Comparison of ENCODE assay signal across 26 mouse cellular contexts in genomic region chr1:6969838-6970237, GRCm38 (mm10).
DNase-seq lines count a peak whose midpoint lies in the region; ATAC-seq and TF ChIP-seq lines count a peak whose summit lies in the region.
"Had no signal": no experiment of that assay in that cellular context is flagged by ENCODE, and none has a peak within 500 bp of the region (broad histone marks: within the 10 kb centered on the region; RNA-seq: fewer than 3 reads in every experiment).

No protein-coding gene starts in this region.

- 78% methylated on average over 1 of the region's 1 CpGs for WGBS in thymus, adult 2 months
- WGBS in hindbrain, embryonic 16.5 days, result 84% methylated on average over 1 of the region's 1 CpGs
- WGBS in forebrain, embryonic 10.5 days, result 76% methylated on average over 1 of the region's 1 CpGs

- H3K36me3 ChIP-seq in MEL (ENCODE audit: control insufficient read depth in 1 of 2, insufficient read depth in 2 of 2, low read length in 2 of 2), result no peaks in the 10 kb centered on the region
- no peaks in the 10 kb centered on the region for H3K36me3 ChIP-seq in thymus, adult 2 months (ENCODE audit: control insufficient read depth, insufficient read depth, low read length)
- H3K36me3 ChIP-seq in hindbrain, embryonic 16.5 days (ENCODE audit: control insufficient read depth, insufficient read depth, low read length), result no peaks in the 10 kb centered on the region
- no peaks in the 10 kb centered on the region for H3K36me3 ChIP-seq in forebrain, embryonic 10.5 days (replicated peaks)
- H3K36me3 ChIP-seq: embryonic facial prominence, embryonic 12.5 days; embryonic facial prominence, embryonic 15.5 days; heart, embryonic 13.5 days had no signal

- H3K4me3 ChIP-seq in MEL (ENCODE audit: control insufficient read depth in 1 of 2, insufficient read depth in 1 of 2, low read depth in 2 of 2, low read length in 2 of 2), result no peak overlapping the region
- H3K4me3 ChIP-seq in thymus, adult 2 months (ENCODE audit: control insufficient read depth, insufficient read depth, low read length), result no peak overlapping the region
- H3K4me3 ChIP-seq in hindbrain, embryonic 16.5 days (ENCODE audit: low read length), result no peak overlapping the region
- H3K4me3 ChIP-seq in forebrain, embryonic 10.5 days, result no peak overlapping the region
- H3K4me3 ChIP-seq: embryonic facial prominence, embryonic 12.5 days; embryonic facial prominence, embryonic 15.5 days; forebrain, embryonic 13.5 days; heart, embryonic 13.5 days had no signal

- H3K4me2 ChIP-seq in hindbrain, embryonic 16.5 days (ENCODE audit: low read length), result no peak overlapping the region
- H3K4me2 ChIP-seq: embryonic facial prominence, embryonic 12.5 days; embryonic facial prominence, embryonic 15.5 days; forebrain, embryonic 13.5 days; heart, embryonic 13.5 days; hindbrain, embryonic 14.5 days had no signal

- H3K4me1 ChIP-seq in MEL (ENCODE audit: control insufficient read depth in 1 of 2, insufficient read depth in 2 of 2, low read length in 2 of 2), result no peaks in the 10 kb centered on the region
- no peaks in the 10 kb centered on the region for H3K4me1 ChIP-seq in thymus, adult 2 months (replicated peaks; ENCODE audit: control insufficient read depth, insufficient read depth, low read length)
- no peaks in the 10 kb centered on the region for H3K4me1 ChIP-seq in hindbrain, embryonic 16.5 days (ENCODE audit: control insufficient read depth, insufficient read depth, low read depth, low read length)
- H3K4me1 ChIP-seq in forebrain, embryonic 10.5 days, result peaks cover 3% of the 10 kb centered on the region; the same call in 1 of the 2 replicates
- H3K4me1 ChIP-seq: embryonic facial prominence, embryonic 12.5 days; embryonic facial prominence, embryonic 15.5 days; forebrain, embryonic 13.5 days; heart, embryonic 13.5 days had no signal

- TF ChIP-seq EP300 in MEL (IDR thresholded peaks at IDR 0.05; ENCODE audit: low read depth in 1 of 2, low read length in 2 of 2), result no peak

- TF ChIP-seq RAD21 in MEL (IDR thresholded peaks at IDR 0.05; ENCODE audit: low read depth, low read length), result no peak

- no peaks in the 10 kb centered on the region for H3K79me2 ChIP-seq in MEL (ENCODE audit: control insufficient read depth, insufficient read depth, low read length, poor library complexity)

- H3K27ac ChIP-seq in MEL (ENCODE audit: control insufficient read depth, low read depth, low read length), result no peak overlapping the region
- no peak overlapping the region for H3K27ac ChIP-seq in thymus, adult 2 months (ENCODE audit: control insufficient read depth, insufficient read depth, low read length)
- no peak overlapping the region for H3K27ac ChIP-seq in hindbrain, embryonic 16.5 days (ENCODE audit: low read depth, low read length)
- H3K27ac ChIP-seq in forebrain, embryonic 10.5 days, result no peak overlapping the region
- H3K27ac ChIP-seq: embryonic facial prominence, embryonic 12.5 days; embryonic facial prominence, embryonic 15.5 days; forebrain, embryonic 13.5 days; heart, embryonic 13.5 days; hindbrain, embryonic 14.5 days had no signal

- peak; percentile 79 for ATAC-seq in megakaryocyte progenitor cell, adult 5-6 weeks (replicated peaks; ENCODE audit: poor library complexity)
- ATAC-seq in hindbrain, embryonic 16.5 days, result no peak
- ATAC-seq: forebrain, embryonic 13.5 days; forebrain, embryonic 16.5 days; intestine, postnatal 0 days had no signal

- no peak for TF ChIP-seq CTCF in MEL (IDR thresholded peaks at IDR 0.05 in 2 of 3, conservative IDR thresholded peaks at IDR 0.05 in 1 of 3; ENCODE audit: control insufficient read depth in 1 of 3, insufficient read depth in 1 of 3, low read depth in 2 of 3, low read length in 3 of 3, poor library complexity in 1 of 3, severe bottlenecking in 1 of 3)
- TF ChIP-seq CTCF in thymus, adult 2 months (IDR thresholded peaks at IDR 0.05; ENCODE audit: borderline replicate concordance, control insufficient read depth, extremely low read depth, insufficient read depth, low read length, poor library complexity), result no peak

- no peaks in the 10 kb centered on the region for H3K9me3 ChIP-seq in MEL (replicated peaks; ENCODE audit: insufficient read depth, low read length)
- H3K9me3 ChIP-seq in hindbrain, embryonic 16.5 days (ENCODE audit: control insufficient read depth, low read length), result no peaks in the 10 kb centered on the region
- H3K9me3 ChIP-seq in forebrain, embryonic 10.5 days, result no peaks in the 10 kb centered on the region
- H3K9me3 ChIP-seq: embryonic facial prominence, embryonic 12.5 days; embryonic facial prominence, embryonic 15.5 days; forebrain, embryonic 13.5 days; heart, embryonic 13.5 days had no signal

- no peaks in the 10 kb centered on the region for H3K27me3 ChIP-seq in MEL (ENCODE audit: control insufficient read depth in 1 of 2, insufficient read depth in 2 of 2, low read length in 2 of 2)
- H3K27me3 ChIP-seq in thymus, adult 2 months (ENCODE audit: control insufficient read depth, insufficient read depth, low read length), result no peaks in the 10 kb centered on the region
- H3K27me3 ChIP-seq in hindbrain, embryonic 16.5 days (replicated peaks; ENCODE audit: control insufficient read depth, insufficient read depth, low read length), result no peaks in the 10 kb centered on the region
- no peaks in the 10 kb centered on the region for H3K27me3 ChIP-seq in forebrain, embryonic 10.5 days (ENCODE audit: poor library complexity, severe bottlenecking)
- H3K27me3 ChIP-seq: embryonic facial prominence, embryonic 12.5 days; embryonic facial prominence, embryonic 15.5 days; forebrain, embryonic 13.5 days; heart, embryonic 13.5 days had no signal

- H3K9ac ChIP-seq in MEL (ENCODE audit: control insufficient read depth, low read depth, low read length, poor library complexity, severe bottlenecking), result no peak overlapping the region
- no peak overlapping the region for H3K9ac ChIP-seq in hindbrain, embryonic 16.5 days (ENCODE audit: low read depth, low read length)
- H3K9ac ChIP-seq: embryonic facial prominence, embryonic 12.5 days; embryonic facial prominence, embryonic 15.5 days; forebrain, embryonic 13.5 days; heart, embryonic 13.5 days; hindbrain, embryonic 14.5 days had no signal

- peak; percentile 11 for DNase-seq in 3134 (ENCODE audit: extremely low read depth, insufficient read length, low spot score)
- DNase-seq in MEL (ENCODE audit: low read depth, low spot score), result peak; percentile 2
- peak; percentile 6 for DNase-seq in fibroblast of lung, adult 2 months (ENCODE audit: low read depth)
- no peak for DNase-seq in thymus, adult 2 months
- no peak for DNase-seq in embryo, embryonic 10 days (ENCODE audit: low spot score)
- DNase-seq in forebrain, embryonic 10.5 days (ENCODE audit: extremely low spot score, low spot score), result no peak
- DNase-seq: adrenal gland, adult 8-10 months; adrenal gland, postnatal 25 days; cerebellum, adult 11-12 months; cerebellum, adult 8-10 months; cerebellum, postnatal 10 days; cerebellum, postnatal 36 days; gastrocnemius, postnatal 10 days; gastrocnemius, postnatal 36 days; heart, adult 18-20 months; heart, postnatal 14 days; heart, postnatal 4 days had no signal

- TF ChIP-seq POLR2A in MEL (IDR thresholded peaks at IDR 0.05; ENCODE audit: control insufficient read depth in 1 of 2, insufficient read depth in 1 of 2, low read depth in 1 of 2, low read length in 2 of 2, poor library complexity in 1 of 2), result no peak
- no peak for TF ChIP-seq POLR2A in thymus, adult 2 months (IDR thresholded peaks at IDR 0.05; ENCODE audit: control insufficient read depth, extremely low read depth, insufficient read depth, low read length, poor library complexity)

TF ChIP-seq in MEL, 35 proteins besides CTCF, POLR2A, EP300 and RAD21:
- TF ChIP-seq HCFC1 (IDR thresholded peaks at IDR 0.05; ENCODE audit: low read depth, low read length), result no peak
- no peak for TF ChIP-seq POLR2AphosphoS2 (IDR thresholded peaks at IDR 0.05; ENCODE audit: low read length)
- TF ChIP-seq USF2 (IDR thresholded peaks at IDR 0.05; ENCODE audit: borderline replicate concordance in 1 of 2, insufficient read depth in 1 of 2, low read depth in 1 of 2, low read length in 2 of 2), result no peak

Comparison
In these comparisons a context has a peak if more than half of its experiments do, and no peak if none do; other contexts are left out.
1. DNase-seq: peak in 3134 (single experiment), MEL (single experiment) and fibroblast of lung, adult 2 months (single experiment); none in thymus, adult 2 months (single experiment), embryo, embryonic 10 days (single experiment) and forebrain, embryonic 10.5 days (single experiment).